Mouse (Mus musculus): Measurements from ENCODE around the gene Slc50a1.

Gene Slc50a1

GRCm38 (mm10) chr3:89225321-89225815, 45.0 kb downstream of the Slc50a1 start:
- DNase-seq (ENCODE audit: low read depth, low spot score): no peak
- Histone ChIP-seq H3K27me3 (ENCODE audit: control insufficient read depth, insufficient read depth, low read length, poor library complexity, severe bottlenecking) (no peaks in the 10 kb centered on the region), H3K36me3 (ENCODE audit: control insufficient read depth, insufficient read depth, low read length, poor library complexity, severe bottlenecking) (no peaks in the 10 kb centered on the region)

- no peaks in the 10 kb centered on the region for H3K27me3 ChIP-seq (ENCODE audit: control insufficient read depth, insufficient read depth, low read length, poor library complexity, severe bottlenecking)
- DNase-seq (ENCODE audit: low read depth, low spot score): no peak
- no peaks in the 10 kb centered on the region for H3K36me3 ChIP-seq (ENCODE audit: control insufficient read depth, insufficient read depth, low read length, poor library complexity, severe bottlenecking)
Observed at GRCm38 (mm10) chr3:89224796-89225195, 45.6 kb downstream of the Slc50a1 start.

GRCm38 (mm10) chr3:89221167-89221566, 49.2 kb downstream of the Slc50a1 start:
- Histone ChIP-seq H3K36me3 (ENCODE audit: control insufficient read depth, insufficient read depth, low read length, poor library complexity, severe bottlenecking) (no peaks in the 10 kb centered on the region), H3K27me3 (ENCODE audit: control insufficient read depth, insufficient read depth, low read length, poor library complexity, severe bottlenecking) (no peaks in the 10 kb centered on the region)
- no peak for DNase-seq (ENCODE audit: low read depth, low spot score)

GRCm38 (mm10) chr3:89219546-89219945, 50.8 kb downstream of the Slc50a1 start:
- no peaks in the 10 kb centered on the region for H3K36me3 ChIP-seq (ENCODE audit: control insufficient read depth, insufficient read depth, low read length, poor library complexity, severe bottlenecking)
- no peak for DNase-seq (ENCODE audit: low read depth, low spot score)
- H3K27me3 ChIP-seq (ENCODE audit: control insufficient read depth, insufficient read depth, low read length, poor library complexity, severe bottlenecking): no peaks in the 10 kb centered on the region

GRCm38 (mm10) chr3:89218271-89218670, 52.1 kb downstream of the Slc50a1 start:
- H3K36me3 ChIP-seq (ENCODE audit: control insufficient read depth, insufficient read depth, low read length, poor library complexity, severe bottlenecking): no peaks in the 10 kb centered on the region
- DNase-seq (ENCODE audit: low read depth, low spot score): no peak
- H3K27me3 ChIP-seq (ENCODE audit: control insufficient read depth, insufficient read depth, low read length, poor library complexity, severe bottlenecking): no peaks in the 10 kb centered on the region
